Mouse (Mus musculus) testis, adult 2 months (tissue): Measurements from ENCODE around the gene Nfe2l3. TPM values are rescaled to one million over a fixed set of nuclear protein-coding genes. Genes with fewer than 3 reads are reported as not detected.
"Not testable (repeated sequence)": the region's sequence is repeated elsewhere in the genome, so short reads cannot be mapped to it uniquely, and the experiment has no call there.

Experiments
- H3K27ac ChIP-seq: fragments of 200-500 bp; 2 replicates; pipeline ENCODE4 v1.5.1; 2012; ENCODE audit warnings: low read depth, low read length; ENCODE audit not compliant: control insufficient read depth, insufficient read depth
- H3K27me3 ChIP-seq: fragments of 200-500 bp; 2 replicates; pipeline ENCODE4 v1.6.1; 2012; ENCODE audit warnings: mild to moderate bottlenecking, low read length, moderate library complexity; ENCODE audit not compliant: control insufficient read depth, insufficient read depth
- H3K36me3 ChIP-seq: fragments of 200-500 bp; 2 replicates; pipeline ENCODE4 v1.6.1; 2012; ENCODE audit warnings: mild to moderate bottlenecking, low read length; ENCODE audit not compliant: control insufficient read depth, insufficient read depth
- H3K4me1 ChIP-seq: fragments of 200-500 bp; 2 replicates; pipeline ENCODE4 v1.6.1; 2012; ENCODE audit warnings: low read length; ENCODE audit not compliant: control insufficient read depth, insufficient read depth
- H3K4me3 ChIP-seq: fragments of 200-500 bp; 2 replicates; pipeline ENCODE4 v1.5.1; 2012; ENCODE audit warnings: low read depth, mild to moderate bottlenecking, low read length, moderate library complexity, mixed read lengths; ENCODE audit not compliant: control insufficient read depth
- CTCF ChIP-seq: fragments of 200-500 bp; IDR thresholded peaks from 2 replicates; pipeline ENCODE4 v1.5.1; 2012; ENCODE audit warnings: low read depth, mild to moderate bottlenecking, inconsistent platforms, low read length, moderate library complexity; ENCODE audit not compliant: control insufficient read depth, insufficient read depth, insufficient replicate concordance
- POLR2A ChIP-seq: fragments of 200-500 bp; IDR thresholded peaks from 2 replicates; pipeline ENCODE4 v1.6.1; 2012; ENCODE audit warnings: low read depth, mild to moderate bottlenecking, inconsistent platforms, low read length, moderate library complexity; ENCODE audit not compliant: control insufficient read depth
- polyA plus RNA-seq: library from polyadenylated mRNA; depleted of rRNA; stranded (reverse); fragments of >200 nt; gene quantifications from 2 replicates; pipeline ENCODE4 v1.2.3, GENCODE M21; 2012; rRNA removed

Gene Nfe2l3
- 0.76 and 1.1 TPM in 2 replicates for polyA plus RNA-seq

GRCm38 (mm10) chr6:51432535-51433397 lies at the start of gene Nfe2l3:
Gene Nfe2l3 (plus strand): TSS chr6:51432670.
- no peaks in the 10 kb centered on the region for H3K36me3 ChIP-seq
- H3K27me3 ChIP-seq = no peaks in the 10 kb centered on the region
- no peak within 1 kb of the TSS for H3K27ac ChIP-seq
- H3K4me3 ChIP-seq = peak within 1 kb of the TSS; percentile 79
- H3K4me1 ChIP-seq = peaks cover 12% of the 10 kb centered on the region
- TF ChIP-seq CTCF = no peak

GRCm38 (mm10) chr6:51383769-51384755 lies 48.4 kb upstream of the Nfe2l3 start:
- peaks cover 12% of the 10 kb centered on the region for H3K4me1 ChIP-seq
- H3K4me3 ChIP-seq = peak overlapping the region; percentile 79
- TF ChIP-seq POLR2A = no peak
- peak; percentile 83; the same call in 1 of the 2 replicates for TF ChIP-seq CTCF
- H3K27ac ChIP-seq = peak overlapping the region; percentile 49; the same call in 1 of the 2 replicates
- no peaks in the 10 kb centered on the region for H3K27me3 ChIP-seq
- H3K36me3 ChIP-seq = no peaks in the 10 kb centered on the region

GRCm38 (mm10) chr6:51390505-51390904 lies 42.0 kb upstream of the Nfe2l3 start:
- TF ChIP-seq POLR2A (no peak; the same call in 1 of the 2 replicates), CTCF (no peak)
- H3K4me1 ChIP-seq = peaks cover 5% of the 10 kb centered on the region
- no peak overlapping the region for H3K27ac ChIP-seq
- H3K27me3 ChIP-seq = no peaks in the 10 kb centered on the region
- H3K4me3 ChIP-seq = no peak overlapping the region
- H3K36me3 ChIP-seq = no peaks in the 10 kb centered on the region

- Histone ChIP-seq H3K27ac (no peak overlapping the region), H3K36me3 (no peaks in the 10 kb centered on the region), H3K4me3 (no peak overlapping the region), H3K4me1 (peaks cover 7% of the 10 kb centered on the region), H3K27me3 (no peaks in the 10 kb centered on the region)
- TF ChIP-seq CTCF = no peak
- no peak for TF ChIP-seq POLR2A
Observed at GRCm38 (mm10) chr6:51391816-51392490, 40.5 kb upstream of the Nfe2l3 start.

- H3K4me1 ChIP-seq = peaks cover 7% of the 10 kb centered on the region
- no peak overlapping the region for H3K27ac ChIP-seq
- no peak for TF ChIP-seq POLR2A
- no peak for TF ChIP-seq CTCF
Observed at GRCm38 (mm10) chr6:51393341-51394128, 38.9 kb upstream of the Nfe2l3 start.

GRCm38 (mm10) chr6:51394367-51394766 lies 38.1 kb upstream of the Nfe2l3 start:
- not testable (repeated sequence) for H3K27ac ChIP-seq, H3K36me3 ChIP-seq, H3K27me3 ChIP-seq, H3K4me3 ChIP-seq
- peaks cover 13% of the 10 kb centered on the region for H3K4me1 ChIP-seq

More at GRCm38 (mm10) chr6:51393341-51394128, 38.9 kb upstream of the Nfe2l3 start:
- H3K36me3 ChIP-seq = no peaks in the 10 kb centered on the region
- no peak overlapping the region for H3K4me3 ChIP-seq
- H3K27me3 ChIP-seq = no peaks in the 10 kb centered on the region

DNA sequence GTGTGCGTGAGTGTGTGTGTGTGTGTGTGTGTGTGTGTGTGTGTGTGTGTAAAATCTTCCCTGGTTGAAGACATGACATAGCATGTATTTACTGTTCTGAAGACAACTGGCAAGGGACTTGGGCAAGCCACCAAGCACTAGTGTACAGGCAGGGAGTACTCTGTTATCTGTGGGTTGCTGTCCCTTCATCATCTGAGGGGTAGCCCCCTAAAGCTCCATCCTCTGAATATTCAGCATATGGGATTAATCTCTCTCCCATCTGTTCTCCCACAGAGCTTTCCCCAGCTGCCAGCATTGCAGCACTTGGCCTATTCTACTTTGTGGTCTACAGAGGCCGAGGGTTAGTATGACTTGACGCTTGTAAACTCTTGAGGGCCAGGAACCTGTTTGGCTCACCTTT lies 37.5 kb upstream of the Nfe2l3 start:
- not testable (repeated sequence) for H3K4me3 ChIP-seq, H3K27me3 ChIP-seq, H3K36me3 ChIP-seq, H3K27ac ChIP-seq
- H3K4me1 ChIP-seq = peaks cover 12% of the 10 kb centered on the region
